Mouse (Mus musculus) heart, embryonic 13.5 days (tissue): ENCODE results near the gene Ppp1r12c. TPM values are rescaled to one million over a fixed set of nuclear protein-coding genes. Genes with fewer than 3 reads are reported as not detected.

Source experiments
- ATAC-seq: fragments of 200-750 bp; cut with Nextera tagmentation; 2 replicates; pipeline ENCODE4 v1.8.0; 2017; ENCODE audit warnings: moderate TSS enrichment; ENCODE audit not compliant: insufficient number of reproducible peaks, low FRiP score, low TSS enrichment; ENCODE audit errors: extremely low read depth
- H3K27ac ChIP-seq: fragments of 300-500 bp; sonication (generic); replicated peaks from 2 replicates; pipeline ENCODE4 v1.5.1; 2015; ENCODE audit warnings: moderate library complexity, mild to moderate bottlenecking, inconsistent platforms
- H3K27me3 ChIP-seq: fragments of 300-500 bp; sonication (generic); replicated peaks from 2 replicates; pipeline ENCODE4 v1.6.1; 2015; ENCODE audit warnings: mild to moderate bottlenecking, inconsistent platforms
- H3K36me3 ChIP-seq: fragments of 300-500 bp; sonication (generic); 2 replicates; pipeline ENCODE4 v1.6.1; 2015; ENCODE audit warnings: mild to moderate bottlenecking, inconsistent platforms
- H3K4me1 ChIP-seq: fragments of 300-500 bp; sonication (generic); 2 replicates; pipeline ENCODE4 v1.6.1; 2015; ENCODE audit warnings: inconsistent platforms
- H3K4me2 ChIP-seq: fragments of 300-500 bp; sonication (generic); 2 replicates; pipeline ENCODE4 v1.6.1; 2015; ENCODE audit warnings: inconsistent platforms, mild to moderate bottlenecking, moderate library complexity
- H3K4me3 ChIP-seq: fragments of 300-500 bp; sonication (generic); 2 replicates; pipeline ENCODE4 v1.5.1; 2015; ENCODE audit warnings: moderate library complexity, mild to moderate bottlenecking, inconsistent platforms
- H3K9ac ChIP-seq: fragments of 300-500 bp; sonication (generic); 2 replicates; pipeline ENCODE4 v1.6.1; 2015; ENCODE audit warnings: inconsistent platforms, mild to moderate bottlenecking, moderate library complexity
- H3K9me3 ChIP-seq: fragments of 300-500 bp; sonication (generic); 2 replicates; pipeline ENCODE4 v1.6.1; 2016; ENCODE audit warnings: inconsistent platforms
- WGBS: fragments of 180-500 bp; shearing (Covaris S2); methylation state at CpG from one replicate; pipeline ENCODE4 v1.1.7; 2015; ENCODE audit warnings: mixed read lengths; 5-methylcytosine and 5-hydroxymethylcytosine counted together
- microRNA-seq: library from miRNA; unstranded; fragments of <30 nt; microRNA quantifications from one replicate; pipeline ENCODE4, GENCODE M21; 2016
- polyA plus RNA-seq: library from polyadenylated mRNA; unstranded; fragments of >200 nt; fragmentation: Nextera tagmentation; extraction: Ambion mirVana; gene quantifications from 2 replicates; pipeline ENCODE4 v1.2.1, GENCODE M21; 2015

Gene Ppp1r12c
- polyA plus RNA-seq, 1 experiment from 2014 or later = 29.2 TPM

GRCm38 (mm10) chr7:4449211-4449610 is 52.3 kb downstream of the Ppp1r12c start:
- no peaks in the 10 kb centered on the region for H3K9me3 ChIP-seq
- WGBS = 15% methylated on average over 2 of the region's 2 CpGs
- H3K9ac ChIP-seq = no peak overlapping the region
- H3K4me2 ChIP-seq = no peak overlapping the region
- peaks cover 2% of the 10 kb centered on the region; the same call in 1 of the 2 replicates for H3K36me3 ChIP-seq
- no peaks in the 10 kb centered on the region for H3K27me3 ChIP-seq
- 0 out of 2 replicates have a peak, but pooled peaks cover 4% of the 10 kb centered on the region for H3K4me1 ChIP-seq
- no peak overlapping the region for H3K4me3 ChIP-seq
- H3K27ac ChIP-seq = no peak overlapping the region
- no peak for ATAC-seq

- peaks cover 10% of the 10 kb centered on the region for H3K36me3 ChIP-seq
- H3K9me3 ChIP-seq = no peaks in the 10 kb centered on the region
- H3K27me3 ChIP-seq = no peaks in the 10 kb centered on the region
- H3K27ac ChIP-seq = no peak overlapping the region
- no peak overlapping the region for H3K4me3 ChIP-seq
- no peak overlapping the region for H3K4me2 ChIP-seq
- WGBS = 80% methylated on average over 3 of the region's 3 CpGs
- H3K4me1 ChIP-seq = 0 out of 2 replicates have a peak, but pooled peaks cover 4% of the 10 kb centered on the region
- no peak for ATAC-seq
- H3K9ac ChIP-seq = no peak overlapping the region
These were observed 53.0 kb downstream of the Ppp1r12c start for GRCm38 (mm10) chr7:4448439-4448838.

- H3K4me1 ChIP-seq = 0 out of 2 replicates have a peak, but pooled peaks cover 4% of the 10 kb centered on the region
- WGBS = 0% methylated on average over 1 of the region's 1 CpGs
These were observed 54.3 kb downstream of the Ppp1r12c start for GRCm38 (mm10) chr7:4447138-4447537.

GRCm38 (mm10) chr7:4445216-4445791 is 56.2 kb downstream of the Ppp1r12c start, which contains the start of gene Rdh13:
Gene Rdh13 (minus strand): TSS chr7:4445649.
- peak; percentile 80 for ATAC-seq
- WGBS = under 1% methylated on average over 35 of the region's 35 CpGs
- Histone ChIP-seq H3K36me3 (peaks cover 41% of the 10 kb centered on the region), H3K9me3 (no peaks in the 10 kb centered on the region), H3K9ac (peak within 1 kb of the TSS; percentile 89), H3K27ac (peak within 1 kb of the TSS; percentile 95), H3K4me3 (peak within 1 kb of the TSS; percentile 89), H3K4me1 (0 out of 2 replicates have a peak, but pooled peaks cover 4% of the 10 kb centered on the region), H3K27me3 (no peaks in the 10 kb centered on the region), H3K4me2 (peak within 1 kb of the TSS; percentile 69)

More at GRCm38 (mm10) chr7:4447138-4447537, 54.3 kb downstream of the Ppp1r12c start:
- Histone ChIP-seq H3K27me3 (no peaks in the 10 kb centered on the region), H3K9ac (no peak overlapping the region), H3K27ac (no peak overlapping the region), H3K4me3 (no peak overlapping the region), H3K4me2 (no peak overlapping the region), H3K9me3 (no peaks in the 10 kb centered on the region), H3K36me3 (peaks cover 23% of the 10 kb centered on the region)
- no peak for ATAC-seq

- 84% methylated on average over 10 of the region's 10 CpGs for WGBS
- Histone ChIP-seq H3K36me3 (peaks cover 84% of the 10 kb centered on the region), H3K9me3 (no peaks in the 10 kb centered on the region), H3K4me1 (0 out of 2 replicates have a peak, but pooled peaks cover 4% of the 10 kb centered on the region), H3K9ac (no peak overlapping the region), H3K4me3 (no peak overlapping the region), H3K27me3 (no peaks in the 10 kb centered on the region), H3K27ac (no peak overlapping the region), H3K4me2 (no peak overlapping the region)
- ATAC-seq = no peak
These were observed 60.9 kb downstream of the Ppp1r12c start for GRCm38 (mm10) chr7:4440549-4440948.

GRCm38 (mm10) chr7:4437721-4438120 is 63.8 kb downstream of the Ppp1r12c start:
- no peak for ATAC-seq
- H3K4me1 ChIP-seq = no peaks in the 10 kb centered on the region
- H3K9me3 ChIP-seq = no peaks in the 10 kb centered on the region
- H3K27me3 ChIP-seq = no peaks in the 10 kb centered on the region
- no peak overlapping the region for H3K27ac ChIP-seq
- H3K4me3 ChIP-seq = no peak overlapping the region
- H3K36me3 ChIP-seq = peaks cover 95% of the 10 kb centered on the region
- 77% methylated on average over 2 of the region's 2 CpGs for WGBS
- H3K9ac ChIP-seq = no peak overlapping the region
- no peak overlapping the region for H3K4me2 ChIP-seq

GRCm38 (mm10) chr7:4432026-4432425 is 69.5 kb downstream of the Ppp1r12c start:
- H3K27ac ChIP-seq = no peak overlapping the region
- H3K4me1 ChIP-seq = no peaks in the 10 kb centered on the region
- ATAC-seq = no peak
- no peaks in the 10 kb centered on the region for H3K9me3 ChIP-seq
- WGBS = 87% methylated on average over 8 of the region's 8 CpGs
- H3K27me3 ChIP-seq = no peaks in the 10 kb centered on the region
- peaks cover 95% of the 10 kb centered on the region for H3K36me3 ChIP-seq
- no peak overlapping the region for H3K4me2 ChIP-seq
- H3K4me3 ChIP-seq = no peak overlapping the region
- H3K9ac ChIP-seq = no peak overlapping the region

GRCm38 (mm10) chr7:4431548-4431947 is 69.9 kb downstream of the Ppp1r12c start:
- WGBS = 75% methylated on average over 6 of the region's 6 CpGs
- Histone ChIP-seq H3K9ac (no peak overlapping the region), H3K4me2 (no peak overlapping the region), H3K4me1 (no peaks in the 10 kb centered on the region), H3K27ac (no peak overlapping the region), H3K4me3 (no peak overlapping the region), H3K9me3 (no peaks in the 10 kb centered on the region), H3K27me3 (no peaks in the 10 kb centered on the region), H3K36me3 (peaks cover 95% of the 10 kb centered on the region)
- ATAC-seq = no peak

Small RNAs within 50 kb of the gene (microRNA-seq; reads per million reads assigned to microRNA genes)
- not detected for gene Gm24605

Other genes starting within 250 kb of the Ppp1r12c start
- 0.09 TPM in 1 of 2 replicates, not detected in the other for gene Ncr1, start 164.0 kb downstream of the Ppp1r12c start, polyA plus RNA-seq
- gene Gp6, start 103.9 kb downstream of the Ppp1r12c start, polyA plus RNA-seq = 0.71 and 0.83 TPM in 2 replicates
- 24.7 and 29.9 TPM in 2 replicates for gene Rdh13, start 56.0 kb downstream of the Ppp1r12c start, polyA plus RNA-seq
- 3.3 and 4.2 TPM in 2 replicates for gene Eps8l1, start 41.0 kb downstream of the Ppp1r12c start, polyA plus RNA-seq
- gene Tnnt1, start 14.7 kb upstream of the Ppp1r12c start, polyA plus RNA-seq = 610 and 755 TPM in 2 replicates
- gene Tnni3, start 22.5 kb upstream of the Ppp1r12c start, polyA plus RNA-seq = 2,083 and 2,324 TPM in 2 replicates
- gene Dnaaf3, start 30.8 kb upstream of the Ppp1r12c start, polyA plus RNA-seq = 0.59 and 0.95 TPM in 2 replicates
- gene Syt5, start 45.9 kb upstream of the Ppp1r12c start, polyA plus RNA-seq = 1.4 and 2.7 TPM in 2 replicates
- 0.04 TPM in 1 of 2 replicates, not detected in the other for gene Ptprh, start 102.4 kb upstream of the Ppp1r12c start, polyA plus RNA-seq
- 2.4 TPM in 2 replicates for gene Tmem86b, start 129.7 kb upstream of the Ppp1r12c start, polyA plus RNA-seq
- gene Ppp6r1, start 157.3 kb upstream of the Ppp1r12c start, polyA plus RNA-seq = 7.2 and 7.4 TPM in 2 replicates
- 74.0 and 79.9 TPM in 2 replicates for gene Hspbp1, start 183.4 kb upstream of the Ppp1r12c start, polyA plus RNA-seq
- 0.46 and 0.91 TPM in 2 replicates for gene Brsk1, start 188.9 kb upstream of the Ppp1r12c start, polyA plus RNA-seq
- 0.05 and 0.07 TPM in 2 replicates for gene Tmem150b, start 223.6 kb upstream of the Ppp1r12c start, polyA plus RNA-seq
- 57.1 and 60.0 TPM in 2 replicates for gene Kmt5c, start 238.4 kb upstream of the Ppp1r12c start, polyA plus RNA-seq